Mouse (Mus musculus) ES-Bruce4 (cell line): ENCODE measurements around the gene Plekha6.

ENCODE experiments used
- CTCF ChIP-seq: IDR thresholded peaks from one replicate; pipeline ENCODE4 v1.8.1; 2011; ENCODE audit warnings: low read depth, low read length
- POLR2A ChIP-seq: IDR thresholded peaks from one replicate; pipeline ENCODE4 v1.8.1; 2011; ENCODE audit warnings: low read length; ENCODE audit not compliant: insufficient read depth

DNA sequence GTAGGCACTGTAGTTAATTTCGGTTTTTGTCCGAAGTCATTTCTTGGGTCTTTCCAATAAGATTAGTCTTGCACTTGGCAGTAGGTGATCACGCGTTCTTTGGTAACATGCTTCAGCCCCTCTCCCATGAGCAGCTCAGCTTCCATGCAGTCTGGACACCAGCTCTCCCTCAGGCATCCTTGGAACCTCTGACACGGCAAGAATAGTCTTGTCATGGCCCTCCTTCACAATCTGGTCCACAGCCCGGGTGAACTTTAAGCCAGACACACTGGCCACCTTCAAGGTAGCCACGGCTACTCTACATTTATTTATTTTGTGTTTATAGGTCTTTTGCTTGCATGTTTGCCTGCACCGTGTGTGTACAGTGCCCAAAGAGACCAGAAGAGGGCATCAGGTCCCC is 15.9 kb upstream of the Plekha6 start:
- TF ChIP-seq CTCF = peak; percentile 6
- no peak for TF ChIP-seq POLR2A
